Mouse (Mus musculus) monocyte, adult 59 days (primary cell): ENCODE measurements around the gene Rpl31. TPM values are rescaled to one million over a fixed set of nuclear protein-coding genes. Genes with fewer than 3 reads are reported as not detected.

Experiments
- total RNA-seq, 2 experiments: library from RNA; stranded (reverse); gene quantifications; one replicate each; pipeline ENCODE4 v1.2.4; 2023

Rpl31 gene
- 1,000 to 10,000 TPM; 1,056 to 1,266 TPM for total RNA-seq

GRCm38 (mm10) chr1:39367601-39368266, at the start of gene Rpl31:
Rpl31 (plus strand) TSS chr1:39367842.

Other genes with a start within 250 kb of the Rpl31 start
- under 1 TPM in 1 of 2 experiments, not detected in 1; 0.15 TPM for gene Npas2, start 174.1 kb upstream of the Rpl31 start, total RNA-seq
- 100 to 1,000 TPM; 292 to 336 TPM for gene Tbc1d8, start 110.9 kb downstream of the Rpl31 start, total RNA-seq
- gene Cnot11, start 167.2 kb downstream of the Rpl31 start, total RNA-seq: 10 to 100 TPM; 14.9 to 15.8 TPM
- 100 to 1,000 TPM; 244 to 265 TPM for gene Rnf149, start 209.6 kb downstream of the Rpl31 start, total RNA-seq